27 mouse cellular contexts compared by ENCODE assay signal in genomic region chr2:117794285-117794684, GRCm38 (mm10).
DNase-seq lines count a peak whose midpoint lies in the region; ATAC-seq and TF ChIP-seq lines count a peak whose summit lies in the region.
"Had no signal": no experiment of that assay in that cellular context is flagged by ENCODE, and none has a peak within 500 bp of the region (broad histone marks: within the 10 kb centered on the region; RNA-seq: fewer than 3 reads in every experiment).

No protein-coding gene starts in this region.

- DNase-seq in embryo, embryonic 10.5 days (ENCODE audit: low spot score): peak; percentile 10
- no peak for DNase-seq in embryo, embryonic 9.5 days (ENCODE audit: extremely low spot score)
- no peak for DNase-seq in stomach, postnatal 0 days (ENCODE audit: low spot score)
- peak; percentile 6 for DNase-seq in hindlimb bud, embryonic 11.5 days (ENCODE audit: extremely low spot score, low read depth, low spot score)
- DNase-seq in cerebellum, postnatal 25 days: no peak
- DNase-seq: adrenal gland, adult 8-10 months; cerebellum, adult 8-10 months; gastrocnemius, adult 2 months; heart, adult 2 months; kidney, adult 2 months; kidney, postnatal 36 days; left cerebral cortex, postnatal 4 days; liver, embryonic 13.5 days; lung, adult 18-20 months; thymus, postnatal 14 days had no signal

- TF ChIP-seq CTCF in stomach, postnatal 0 days (IDR thresholded peaks at IDR 0.05; ENCODE audit: low read depth): no peak

- H3K27ac ChIP-seq in stomach, embryonic 14.5 days (ENCODE audit: low read length): peak overlapping the region; percentile 36; the same call in 1 of the 2 replicates
- H3K27ac ChIP-seq in stomach, postnatal 0 days (replicated peaks): no peak overlapping the region
- H3K27ac ChIP-seq in stomach, embryonic 16.5 days (ENCODE audit: low read length): peak overlapping the region; percentile 29; the same call in 1 of the 2 replicates
- H3K27ac ChIP-seq in hindbrain, embryonic 12.5 days: no peak overlapping the region
- H3K27ac ChIP-seq: forebrain, embryonic 10.5 days; forebrain, embryonic 15.5 days; gastrocnemius, adult 2 months; heart, adult 2 months; hindbrain, embryonic 15.5 days; layer of hippocampus, adult 2 months; left cerebral cortex, adult 2 months; liver, embryonic 13.5 days; midbrain, embryonic 12.5 days; neural tube, embryonic 13.5 days had no signal

- H3K4me3 ChIP-seq in stomach, embryonic 14.5 days (ENCODE audit: low read depth, low read length): no peak overlapping the region
- no peak overlapping the region for H3K4me3 ChIP-seq in stomach, postnatal 0 days (ENCODE audit: low read depth, low read length)
- no peak overlapping the region for H3K4me3 ChIP-seq in stomach, embryonic 16.5 days (replicated peaks; ENCODE audit: low read length)
- H3K4me3 ChIP-seq in hindbrain, embryonic 12.5 days: no peak overlapping the region
- H3K4me3 ChIP-seq: forebrain, embryonic 10.5 days; forebrain, embryonic 15.5 days; gastrocnemius, adult 2 months; heart, adult 2 months; heart, embryonic 12.5 days; hindbrain, embryonic 15.5 days; layer of hippocampus, adult 2 months; left cerebral cortex, adult 2 months; liver, embryonic 13.5 days; midbrain, embryonic 12.5 days; neural tube, embryonic 13.5 days had no signal

- H3K4me1 ChIP-seq in stomach, embryonic 14.5 days (ENCODE audit: control insufficient read depth, insufficient read depth, low read length): no peaks in the 10 kb centered on the region
- no peaks in the 10 kb centered on the region for H3K4me1 ChIP-seq in stomach, postnatal 0 days (replicated peaks; ENCODE audit: control insufficient read depth, insufficient read depth)
- no peaks in the 10 kb centered on the region for H3K4me1 ChIP-seq in stomach, embryonic 16.5 days (ENCODE audit: control insufficient read depth, insufficient read depth, low read length)
- H3K4me1 ChIP-seq in hindbrain, embryonic 12.5 days: no peaks in the 10 kb centered on the region
- H3K4me1 ChIP-seq: forebrain, embryonic 15.5 days; heart, embryonic 12.5 days; hindbrain, embryonic 15.5 days; liver, embryonic 13.5 days; neural tube, embryonic 13.5 days had no signal

- H3K9me3 ChIP-seq in stomach, embryonic 14.5 days (ENCODE audit: control insufficient read depth, low read depth, low read length): no peaks in the 10 kb centered on the region
- no peaks in the 10 kb centered on the region for H3K9me3 ChIP-seq in stomach, postnatal 0 days (ENCODE audit: control insufficient read depth, low read length)
- H3K9me3 ChIP-seq in stomach, embryonic 16.5 days (replicated peaks; ENCODE audit: control insufficient read depth, low read length): no peaks in the 10 kb centered on the region
- no peaks in the 10 kb centered on the region for H3K9me3 ChIP-seq in hindbrain, embryonic 12.5 days (replicated peaks)
- H3K9me3 ChIP-seq: forebrain, embryonic 10.5 days; forebrain, embryonic 15.5 days; heart, embryonic 12.5 days; hindbrain, embryonic 15.5 days; liver, embryonic 13.5 days; midbrain, embryonic 12.5 days; neural tube, embryonic 13.5 days had no signal

- H3K36me3 ChIP-seq in stomach, embryonic 14.5 days (ENCODE audit: control insufficient read depth, insufficient read depth, low read length): no peaks in the 10 kb centered on the region
- no peaks in the 10 kb centered on the region for H3K36me3 ChIP-seq in stomach, postnatal 0 days (ENCODE audit: control insufficient read depth, insufficient read depth, low read length)
- H3K36me3 ChIP-seq in stomach, embryonic 16.5 days (ENCODE audit: control insufficient read depth, insufficient read depth, low read length): no peaks in the 10 kb centered on the region
- H3K36me3 ChIP-seq in hindbrain, embryonic 12.5 days: no peaks in the 10 kb centered on the region
- H3K36me3 ChIP-seq: forebrain, embryonic 10.5 days; forebrain, embryonic 15.5 days; heart, embryonic 12.5 days; hindbrain, embryonic 15.5 days; liver, embryonic 13.5 days; midbrain, embryonic 12.5 days; neural tube, embryonic 13.5 days had no signal

- TF ChIP-seq EP300 in stomach, postnatal 0 days (optimal IDR thresholded peaks at IDR 0.05): no peak

- ATAC-seq in stomach, embryonic 14.5 days (ENCODE audit: insufficient number of reproducible peaks, insufficient read depth, low FRiP score, low read depth): no peak
- no peak for ATAC-seq in stomach, postnatal 0 days (ENCODE audit: low FRiP score, low TSS enrichment)
- no peak for ATAC-seq in stomach, embryonic 16.5 days (ENCODE audit: insufficient read depth, low FRiP score)
- ATAC-seq in hindbrain, embryonic 12.5 days (ENCODE audit: low FRiP score): no peak
- ATAC-seq: forebrain, embryonic 15.5 days had no signal

- H3K4me2 ChIP-seq in stomach, embryonic 14.5 days (replicated peaks; ENCODE audit: low read depth, low read length): no peak overlapping the region
- no peak overlapping the region for H3K4me2 ChIP-seq in stomach, postnatal 0 days (replicated peaks; ENCODE audit: low read depth)
- no peak overlapping the region for H3K4me2 ChIP-seq in stomach, embryonic 16.5 days (ENCODE audit: low read depth, low read length)
- no peak overlapping the region for H3K4me2 ChIP-seq in hindbrain, embryonic 12.5 days (replicated peaks)
- H3K4me2 ChIP-seq: forebrain, embryonic 15.5 days; heart, embryonic 12.5 days; hindbrain, embryonic 15.5 days; liver, embryonic 13.5 days; midbrain, embryonic 12.5 days; neural tube, embryonic 13.5 days had no signal

- no peak overlapping the region for H3K9ac ChIP-seq in stomach, embryonic 14.5 days (replicated peaks; ENCODE audit: low read depth, low read length)
- no peak overlapping the region for H3K9ac ChIP-seq in stomach, postnatal 0 days (ENCODE audit: low read length)
- H3K9ac ChIP-seq in stomach, embryonic 16.5 days (ENCODE audit: low read length): no peak overlapping the region
- H3K9ac ChIP-seq in hindbrain, embryonic 12.5 days: no peak overlapping the region
- H3K9ac ChIP-seq: forebrain, embryonic 15.5 days; heart, embryonic 12.5 days; hindbrain, embryonic 15.5 days; liver, embryonic 13.5 days; midbrain, embryonic 12.5 days; neural tube, embryonic 13.5 days had no signal

- 55% methylated on average over 1 of the region's 1 CpGs for WGBS in stomach, embryonic 14.5 days
- 62% methylated on average over 1 of the region's 1 CpGs for WGBS in stomach, postnatal 0 days
- WGBS in stomach, embryonic 16.5 days: 57% methylated on average over 1 of the region's 1 CpGs
- WGBS in hindbrain, embryonic 12.5 days: 68% methylated on average over 1 of the region's 1 CpGs

- H3K27me3 ChIP-seq in stomach, embryonic 14.5 days (ENCODE audit: control insufficient read depth, insufficient read depth, low read length): no peaks in the 10 kb centered on the region
- H3K27me3 ChIP-seq in stomach, postnatal 0 days (ENCODE audit: control insufficient read depth, insufficient read depth, low read length): no peaks in the 10 kb centered on the region
- H3K27me3 ChIP-seq in stomach, embryonic 16.5 days (ENCODE audit: control insufficient read depth, insufficient read depth, low read length): no peaks in the 10 kb centered on the region
- H3K27me3 ChIP-seq in hindbrain, embryonic 12.5 days: no peaks in the 10 kb centered on the region
- H3K27me3 ChIP-seq: CH12.LX; forebrain, embryonic 15.5 days; heart, embryonic 12.5 days; hindbrain, embryonic 15.5 days; liver, embryonic 13.5 days; midbrain, embryonic 12.5 days; neural tube, embryonic 13.5 days had no signal

Comparison
In these comparisons a context has a peak if more than half of its experiments do, and no peak if none do; other contexts are left out.
1. DNase-seq: peak in embryo, embryonic 10.5 days (single experiment) and hindlimb bud, embryonic 11.5 days (single experiment); none in embryo, embryonic 9.5 days (single experiment), stomach, postnatal 0 days (single experiment) and cerebellum, postnatal 25 days (0 of 2).
2. H3K27ac ChIP-seq: peak in stomach, embryonic 14.5 days (single experiment) and stomach, embryonic 16.5 days (single experiment); none in stomach, postnatal 0 days (single experiment) and hindbrain, embryonic 12.5 days (single experiment).